Mouse (Mus musculus) cerebral cortex, adult 2 months (tissue): ENCODE results near the gene Hnrnpu.

Experiments used
- WGBS: fragments of 180-500 bp; shearing (Covaris S2); methylation state at CpG from one replicate; pipeline ENCODE4 v1.1.7; 2018; 5-methylcytosine and 5-hydroxymethylcytosine counted together

The Hnrnpu gene

GRCm38 (mm10) chr1:178309487-178309886 lies 28.1 kb downstream of the Hnrnpu start:
- WGBS, result 46% methylated on average over 2 of the region's 2 CpGs

GRCm38 (mm10) chr1:178303425-178303824 lies 34.2 kb downstream of the Hnrnpu start:
- 19% methylated on average over 3 of the region's 3 CpGs for WGBS

- 91% methylated on average over 2 of the region's 2 CpGs for WGBS
These were observed 36.3 kb downstream of the Hnrnpu start for GRCm38 (mm10) chr1:178301261-178301660.

GRCm38 (mm10) chr1:178294051-178294450 lies 43.5 kb downstream of the Hnrnpu start:
- 83% methylated on average over 1 of the region's 1 CpGs for WGBS

GRCm38 (mm10) chr1:178291716-178292115 lies 45.9 kb downstream of the Hnrnpu start:
- 62% methylated on average over 3 of the region's 3 CpGs for WGBS

GRCm38 (mm10) chr1:178287601-178288176 lies 49.9 kb downstream of the Hnrnpu start:
- 67% methylated on average over 8 of the region's 8 CpGs for WGBS

GRCm38 (mm10) chr1:178283946-178284720 lies 53.5 kb downstream of the Hnrnpu start:
- WGBS, result 77% methylated on average over 2 of the region's 2 CpGs

GRCm38 (mm10) chr1:178283314-178283713 lies 54.3 kb downstream of the Hnrnpu start:
- WGBS, result 94% methylated on average over 3 of the region's 3 CpGs

- WGBS, result under 1% methylated on average over 87 of the region's 87 CpGs
These were observed 61.3 kb downstream of the Hnrnpu start for GRCm38 (mm10) chr1:178276054-178276911.

- WGBS, result 5% methylated on average over 11 of the region's 11 CpGs
These were observed 61.9 kb downstream of the Hnrnpu start for GRCm38 (mm10) chr1:178275738-178276053.

- WGBS, result 40% methylated on average over 9 of the region's 9 CpGs
These were observed 62.3 kb downstream of the Hnrnpu start for GRCm38 (mm10) chr1:178275174-178275730.
